Mouse (Mus musculus) frontal cortex, postnatal 36 days (tissue): ENCODE measurements around the gene Madd.

Experiments
- DNase-seq, 2 experiments: peaks; one replicate each; pipeline ENCODE4 v3.0.0; 2022; ENCODE audit warnings: low spot score in 2 of 2

Madd gene

DNA sequence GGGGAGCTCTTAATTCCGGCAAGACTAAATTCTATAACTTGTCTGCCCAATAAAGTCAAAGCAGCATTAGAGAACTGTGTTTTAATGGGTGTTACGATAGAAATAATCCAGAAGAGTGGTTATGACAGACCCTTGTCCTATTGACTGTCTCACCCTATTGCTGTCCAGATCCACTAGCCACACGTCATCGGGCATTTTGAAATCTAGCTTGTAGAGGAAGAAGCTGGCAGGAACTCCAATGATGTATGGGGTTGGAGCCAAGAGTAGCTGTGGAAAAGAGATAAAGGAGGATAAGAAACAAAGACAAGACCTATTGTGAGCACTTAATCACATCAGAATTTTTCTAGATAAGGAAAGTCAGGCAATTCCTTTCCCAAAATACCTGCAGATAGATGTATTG is 8.1 kb downstream of the Madd start:
- no peak for DNase-seq

GRCm38 (mm10) chr2:91169587-91170322 is 13.9 kb downstream of the Madd start:
- DNase-seq, result no peak

- DNase-seq, result no peak
Measured at GRCm38 (mm10) chr2:91167629-91168028, 16.0 kb downstream of the Madd start.

- DNase-seq, result no peak
Measured at GRCm38 (mm10) chr2:91164991-91165390, 18.6 kb downstream of the Madd start.

- DNase-seq, result no peak
Measured at GRCm38 (mm10) chr2:91163532-91163931, 20.1 kb downstream of the Madd start.

GRCm38 (mm10) chr2:91162952-91163351 is 20.7 kb downstream of the Madd start:
- DNase-seq, result no peak

DNA sequence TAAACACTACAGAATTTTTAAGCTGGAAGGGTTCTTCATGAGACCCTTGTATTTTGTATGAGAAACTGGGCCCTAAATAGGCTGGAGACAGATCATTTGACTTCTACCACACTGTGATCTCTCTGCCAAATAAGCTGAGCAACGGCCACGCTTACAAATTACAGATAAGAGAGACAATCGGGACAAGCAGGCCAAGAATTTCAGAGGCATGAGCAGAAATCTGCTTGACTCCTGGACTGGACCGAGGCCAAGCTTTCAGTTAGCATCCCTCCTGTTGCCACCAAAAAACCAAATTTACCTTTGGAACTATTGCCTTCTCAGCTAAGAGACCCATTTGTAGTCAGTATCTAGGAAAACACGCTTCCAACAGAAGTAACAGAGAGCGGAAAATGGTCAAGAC is 23.0 kb downstream of the Madd start:
- no peak for DNase-seq

GRCm38 (mm10) chr2:91157002-91157752 is 26.5 kb downstream of the Madd start:
- DNase-seq, result no peak

DNA sequence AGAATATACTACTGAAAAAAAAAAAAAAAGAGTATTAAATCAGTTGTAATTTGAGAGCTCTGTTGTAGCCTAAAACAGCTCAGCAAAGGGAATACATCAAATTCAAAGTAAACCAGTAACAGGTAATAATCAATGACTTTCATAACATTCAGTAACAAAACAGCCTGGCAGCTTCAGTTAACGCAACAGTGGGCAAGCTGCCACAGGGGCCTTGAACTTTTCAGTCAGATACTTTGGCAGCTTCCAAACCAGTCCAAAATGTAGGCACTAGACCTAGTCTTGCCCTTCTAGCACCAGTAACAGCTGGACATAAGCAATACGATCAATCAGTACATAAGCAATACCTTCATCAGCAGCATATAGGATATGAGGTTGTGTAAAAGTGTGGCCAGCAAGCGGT is 29.5 kb downstream of the Madd start:
- no peak for DNase-seq

DNA sequence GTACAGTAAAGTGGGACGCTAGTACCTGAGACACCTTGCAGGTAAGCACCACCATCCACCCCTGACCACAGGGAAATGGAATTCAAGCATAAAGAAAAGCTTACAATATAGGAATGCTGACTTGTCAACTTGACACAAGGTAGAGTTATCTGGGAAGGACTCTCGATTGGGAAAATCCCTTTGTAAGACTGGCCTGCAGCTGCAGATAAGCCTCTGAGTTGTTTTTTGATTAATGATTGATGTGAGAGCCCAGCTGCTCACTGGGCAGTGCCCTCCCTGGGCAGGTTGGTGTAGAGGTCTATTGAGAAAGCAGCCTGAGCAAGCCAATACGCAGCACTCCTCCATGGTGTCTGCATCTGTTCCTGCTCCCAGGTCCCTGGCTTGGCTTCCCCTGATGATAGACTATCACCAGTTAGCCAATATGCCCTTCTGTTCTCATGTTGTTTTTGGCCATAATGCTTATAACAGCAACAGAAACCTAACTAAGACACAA is 30.7 kb downstream of the Madd start:
- no peak for DNase-seq

DNA sequence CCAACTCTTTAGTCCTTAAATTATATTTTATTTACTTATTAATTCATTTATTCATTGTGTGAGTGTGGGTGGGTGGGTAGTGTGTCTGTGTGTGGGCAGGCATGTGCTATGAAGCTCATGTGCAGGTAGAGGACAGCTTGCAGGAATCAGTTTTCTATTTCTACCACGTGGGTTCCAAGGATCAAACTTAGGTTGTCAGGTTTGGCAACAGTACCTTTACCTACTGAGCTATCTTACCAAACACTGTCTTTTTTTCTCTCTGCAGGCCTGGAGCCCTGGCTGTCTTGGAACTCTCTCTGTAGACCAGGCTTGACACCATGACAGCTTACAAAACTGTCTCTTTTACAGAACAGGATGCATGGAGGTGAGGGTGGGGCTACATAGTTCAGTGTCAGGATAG is 32.3 kb downstream of the Madd start:
- DNase-seq, result no peak

DNA sequence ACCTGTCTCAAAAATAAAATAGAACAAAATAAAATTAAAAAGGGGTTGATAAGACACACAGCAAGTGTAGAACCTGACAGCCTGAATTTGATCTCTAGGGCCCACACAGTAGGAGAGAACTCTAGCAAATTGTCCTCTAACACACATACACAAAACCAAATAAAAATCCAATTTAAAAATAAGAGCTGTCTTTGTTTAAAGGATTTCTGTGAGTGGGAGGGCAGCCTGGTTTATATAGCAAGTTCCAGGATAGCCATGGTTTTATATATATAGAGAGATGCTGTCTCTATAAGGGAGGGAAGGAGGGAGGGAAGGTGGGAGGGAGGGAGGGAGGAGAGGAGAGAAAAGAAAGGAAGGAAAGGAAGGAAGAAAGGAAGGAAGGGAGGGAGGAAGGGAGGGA is 35.5 kb downstream of the Madd start:
- no peak for DNase-seq

DNA sequence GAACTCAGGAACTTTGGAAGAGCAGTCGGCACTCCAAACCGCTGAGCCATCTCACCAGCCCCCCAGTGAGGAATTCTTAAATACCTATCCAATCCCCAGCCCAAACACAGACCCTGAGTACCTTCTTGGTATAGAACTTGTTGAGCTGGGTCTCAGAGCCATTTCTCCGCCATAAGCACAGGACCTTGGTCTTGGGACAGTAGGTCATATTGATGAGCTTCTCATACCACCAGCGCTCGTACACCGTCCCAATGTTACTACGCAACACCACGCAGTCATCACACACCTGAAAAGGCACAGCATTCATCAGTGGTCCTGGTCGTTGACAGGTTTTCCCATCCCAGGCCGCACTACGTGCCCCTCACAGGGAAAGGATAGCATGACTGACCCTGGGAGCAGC is 40.2 kb downstream of the Madd start:
- no peak for DNase-seq

DNA sequence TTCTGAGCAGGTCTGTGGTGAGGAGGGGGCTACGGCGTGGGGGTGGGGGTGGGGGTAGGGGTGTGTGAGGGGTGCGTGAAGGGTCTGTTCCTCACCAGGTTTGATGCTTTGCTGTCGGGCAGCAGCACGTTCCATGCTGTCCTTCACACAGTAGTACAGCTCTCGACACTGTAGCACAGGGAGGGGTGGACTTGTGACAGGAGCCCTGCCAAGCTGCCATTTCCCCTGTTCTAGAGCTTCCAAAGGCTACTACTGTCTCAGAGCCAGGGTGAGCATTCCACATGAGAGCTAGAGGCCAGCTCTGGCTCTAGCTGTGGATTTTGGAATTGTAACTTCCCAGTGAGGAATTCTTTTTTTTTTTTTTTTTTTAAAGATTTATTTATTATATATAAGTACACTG is 40.7 kb downstream of the Madd start:
- no peak for DNase-seq

- DNase-seq, result no peak
Measured at GRCm38 (mm10) chr2:91139764-91140163, 43.9 kb downstream of the Madd start.

- DNase-seq, result no peak
Measured at GRCm38 (mm10) chr2:91139311-91139710, 44.3 kb downstream of the Madd start.

DNA sequence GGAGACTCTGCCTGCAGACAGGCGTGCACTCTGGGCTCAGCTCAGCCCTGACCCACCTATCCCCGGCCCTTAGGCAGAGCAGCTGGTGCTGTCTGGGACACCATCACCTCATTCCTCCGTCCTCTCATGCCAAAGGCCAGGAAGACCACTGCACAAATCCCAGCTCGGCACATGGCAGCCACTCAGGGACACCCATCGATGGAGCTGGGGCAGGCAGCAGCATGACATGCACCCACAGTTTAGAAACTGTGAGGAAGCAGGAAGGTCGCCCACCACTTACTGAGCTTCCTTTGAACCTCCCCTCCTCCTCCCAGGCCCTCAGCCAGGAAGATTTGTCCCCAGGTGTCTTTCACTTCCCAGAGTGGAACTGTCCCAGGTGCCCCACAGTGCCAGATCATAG is 46.2 kb downstream of the Madd start:
- no peak for DNase-seq

DNA sequence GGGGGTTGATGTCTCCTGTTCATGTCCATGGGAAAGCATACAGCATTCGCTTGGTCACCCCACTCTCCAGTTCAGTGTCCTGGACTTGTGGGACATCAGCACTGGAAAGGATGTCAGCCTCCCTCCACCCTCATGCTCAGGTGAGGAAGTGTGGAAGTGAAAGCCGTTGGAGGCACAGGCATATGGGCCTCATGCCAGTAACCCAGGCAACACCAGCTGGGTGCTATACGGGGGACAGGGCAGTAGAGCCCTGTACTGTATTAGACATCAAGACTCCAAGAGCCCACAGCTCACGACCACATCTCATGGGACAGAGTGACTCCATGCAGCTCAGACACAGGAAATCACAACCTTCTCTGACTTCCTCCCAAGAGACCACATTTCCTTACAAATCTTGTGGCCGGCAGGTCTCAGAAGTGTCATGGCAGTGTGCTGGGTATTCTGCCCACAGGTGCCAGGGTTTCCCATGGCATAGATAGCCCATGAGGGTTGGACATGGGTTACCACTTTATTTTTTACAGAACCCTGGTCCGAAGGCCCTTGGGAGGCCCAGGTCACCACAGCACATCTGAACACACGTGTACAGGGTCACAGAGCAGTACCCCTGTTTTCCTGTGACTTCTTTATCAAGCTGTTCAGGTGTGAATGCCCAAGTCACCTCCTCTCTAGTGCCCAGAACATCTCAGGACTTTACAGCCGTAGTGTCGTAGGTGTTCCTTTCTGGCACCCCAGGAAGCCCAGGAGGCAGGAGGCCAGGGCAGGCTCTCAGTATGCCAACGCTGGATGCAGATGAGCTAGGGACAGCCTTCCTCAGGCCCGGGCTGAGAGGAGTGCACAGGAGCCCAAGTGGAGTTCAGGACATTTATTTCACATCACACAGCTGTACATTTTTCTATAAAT is 46.9 kb downstream of the Madd start:
- DNase-seq, result no peak

DNA sequence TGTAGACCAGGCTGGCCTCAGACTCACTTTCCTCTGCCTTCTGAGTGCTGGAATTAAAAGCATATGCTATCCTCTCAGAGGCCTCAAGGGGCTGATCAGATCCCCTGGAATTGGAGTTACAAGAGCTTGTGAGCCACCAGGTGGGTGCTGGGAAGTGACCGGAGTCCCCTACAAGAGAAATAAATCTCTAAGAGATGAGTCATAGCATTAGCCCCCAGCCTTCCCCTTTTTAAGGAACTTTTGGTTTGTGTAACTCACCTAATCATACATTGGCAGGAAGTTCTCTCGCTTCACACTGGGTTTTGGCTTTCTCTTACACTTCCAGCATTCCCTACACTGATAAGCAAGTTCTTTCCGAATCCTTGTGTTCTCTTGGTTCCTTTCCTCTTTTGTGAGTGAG is 51.6 kb downstream of the Madd start:
- DNase-seq, result no peak

DNA sequence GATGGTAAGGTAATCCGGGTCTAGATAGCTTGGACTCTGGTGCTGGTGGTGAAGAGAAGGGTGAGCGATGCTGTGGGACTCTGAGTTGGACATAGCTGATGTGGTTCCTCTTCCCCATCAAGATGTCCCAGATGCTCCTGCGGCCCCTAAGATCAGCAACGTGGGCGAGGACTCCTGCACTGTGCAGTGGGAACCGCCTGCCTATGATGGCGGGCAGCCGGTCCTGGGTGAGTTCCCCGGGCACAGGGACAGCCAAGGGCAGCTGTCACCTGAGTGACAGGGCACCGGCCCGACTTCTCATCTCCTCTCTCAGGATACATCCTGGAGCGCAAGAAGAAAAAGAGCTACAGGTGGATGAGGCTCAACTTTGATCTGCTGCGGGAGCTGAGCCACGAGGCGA is 52.4 kb downstream of the Madd start:
- no peak for DNase-seq

- DNase-seq, result no peak
Measured at GRCm38 (mm10) chr2:91130126-91130525, 53.5 kb downstream of the Madd start.

DNA sequence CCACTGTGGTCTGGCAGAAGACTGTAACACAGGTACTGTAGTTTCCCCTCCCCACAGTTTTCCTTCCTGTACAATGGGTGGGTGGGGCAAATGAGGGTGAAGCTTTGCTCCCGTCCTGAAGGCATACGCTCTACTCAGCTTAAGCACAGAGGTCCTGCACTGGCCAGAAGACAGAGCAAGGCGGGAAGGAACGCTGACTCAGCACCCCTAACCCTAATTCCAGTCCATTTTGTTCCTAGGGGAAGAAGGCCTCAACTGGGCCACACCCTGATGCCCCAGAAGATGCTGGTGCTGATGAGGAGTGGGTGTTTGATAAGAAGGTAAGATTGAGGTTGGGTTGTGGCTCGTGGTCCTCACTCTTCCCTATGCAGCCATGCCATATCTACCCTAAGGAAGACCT is 54.9 kb downstream of the Madd start:
- no peak for DNase-seq
